Mouse (Mus musculus) urinary bladder, postnatal 36 days (tissue): ENCODE data around the gene Echs1.

Source experiments
- DNase-seq, 2 experiments: peaks; one replicate each; pipeline ENCODE4 v3.0.0; 2022; ENCODE audit warnings: low spot score in 2 of 2, mixed read lengths in 1 of 2

Gene Echs1

DNA sequence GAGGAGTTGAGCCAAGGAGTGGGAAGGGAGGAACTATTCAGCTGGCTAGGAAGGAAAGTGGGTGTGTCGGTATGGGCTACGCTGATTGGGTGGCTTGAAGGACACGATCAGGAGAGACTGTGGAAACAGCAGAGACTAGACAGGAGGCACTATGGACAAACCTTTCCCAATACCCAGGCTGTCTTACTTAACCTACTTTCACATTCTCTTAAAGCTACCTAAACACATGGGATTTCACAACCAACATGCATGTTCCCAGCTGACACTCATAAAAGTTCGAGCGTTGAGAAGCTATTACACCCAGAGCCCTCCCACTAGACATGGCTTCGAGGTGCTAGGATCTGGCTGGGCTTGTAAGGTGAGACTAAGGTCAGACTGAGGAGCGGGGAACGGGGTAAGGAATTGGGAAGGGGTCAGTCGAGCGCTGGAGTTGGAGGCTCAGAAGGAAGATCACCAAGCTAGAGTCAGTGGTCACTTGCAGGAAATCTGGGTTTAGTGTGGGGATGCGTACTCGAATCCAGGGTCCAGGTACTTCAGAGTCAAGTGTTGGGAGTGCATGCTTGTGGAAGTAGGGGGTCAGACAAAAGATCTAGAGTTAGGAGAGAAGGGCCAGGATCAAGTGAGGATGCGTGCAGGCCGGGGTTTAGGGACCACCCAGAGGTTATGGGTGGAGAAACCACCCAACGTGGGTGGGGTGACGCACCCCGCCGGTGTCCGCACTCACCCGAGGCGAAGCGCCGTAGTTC lies 520 bp downstream of the Echs1 start, which contains the start of gene Paox:
TSS of gene Paox (plus strand) at position 217 of the 746 bp plus-strand sequence.
- DNase-seq = peak in 1 of 2 experiments; percentile 62

DNA sequence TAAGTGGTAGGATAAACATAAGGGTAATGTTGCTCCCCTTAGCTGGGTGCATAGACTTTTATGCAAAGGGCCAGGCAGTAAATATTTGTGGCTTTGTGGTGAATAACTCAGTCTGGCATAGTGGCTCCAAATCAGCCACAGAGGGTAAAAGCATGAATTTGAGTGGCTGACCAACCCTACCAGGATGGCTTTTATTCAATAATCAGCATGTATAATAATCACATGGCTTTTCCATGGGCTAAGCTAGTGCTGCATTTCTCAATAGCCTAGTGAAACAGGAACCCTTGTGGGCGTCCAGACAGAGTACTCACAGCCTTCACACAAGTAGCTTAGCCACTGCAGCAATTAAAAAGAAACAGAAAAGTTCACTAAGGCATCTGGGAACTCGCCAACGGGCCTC lies 4.3 kb downstream of the Echs1 start:
- no peak for DNase-seq

DNA sequence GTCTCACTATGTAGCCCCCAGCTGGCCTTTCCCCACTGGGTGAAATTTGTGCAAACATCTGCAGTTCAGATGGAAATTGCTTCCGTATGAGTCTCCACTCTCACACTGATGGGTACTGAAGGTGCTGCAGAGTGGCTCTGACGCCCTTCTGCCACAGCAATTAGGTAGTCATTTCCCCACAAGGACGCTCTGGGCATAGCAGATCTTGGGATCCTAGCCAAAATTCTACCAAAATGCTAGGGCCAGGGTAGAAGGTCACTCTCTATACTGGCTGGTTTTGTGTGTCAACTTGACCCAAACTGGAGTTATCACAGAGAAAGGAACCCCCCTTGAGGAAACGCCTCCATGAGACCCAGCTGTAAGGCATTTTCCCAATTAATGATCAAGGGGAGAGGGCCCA lies 12.3 kb downstream of the Echs1 start:
- no peak for DNase-seq

DNA sequence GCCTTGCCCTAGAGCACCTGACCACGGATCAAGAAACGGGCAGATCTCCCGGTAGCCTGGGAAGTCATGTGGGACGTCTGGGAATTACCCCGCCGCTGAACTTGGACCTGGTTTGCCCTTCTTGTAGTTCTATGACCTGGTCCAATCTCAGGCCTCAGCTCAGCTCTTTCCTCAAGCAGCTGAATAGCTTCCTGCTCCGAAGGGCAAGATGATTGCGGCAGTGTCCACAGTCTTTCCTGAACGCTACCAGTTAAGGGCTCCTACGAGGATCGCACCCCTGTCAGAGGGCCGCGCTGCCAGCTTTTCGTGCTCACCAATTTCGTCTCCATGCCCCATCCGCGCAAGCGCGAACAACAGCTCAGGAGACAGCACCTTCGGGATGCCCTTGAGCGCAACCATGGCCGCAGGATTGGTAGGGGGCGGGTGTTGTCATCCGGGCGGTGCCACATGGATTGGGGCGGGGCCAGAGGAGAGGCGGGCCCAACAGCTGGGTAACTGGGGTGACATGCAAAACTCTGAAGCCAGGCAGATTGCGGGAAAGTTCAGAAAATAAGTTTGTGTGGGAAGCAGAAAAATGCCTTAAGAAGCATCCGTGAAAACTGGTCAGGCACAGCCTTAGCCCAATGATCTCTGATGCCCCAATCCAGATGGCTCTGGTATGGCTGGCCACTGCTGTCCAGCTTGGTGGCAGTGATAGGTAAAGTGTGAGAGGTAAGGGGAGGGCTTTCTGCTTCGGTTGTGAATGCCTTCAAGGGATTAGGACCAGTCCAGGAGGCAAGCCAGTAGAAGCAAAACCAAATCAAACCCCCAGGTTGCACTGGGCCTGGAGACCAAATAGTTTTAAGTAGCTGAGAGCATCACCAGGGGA lies 14.0 kb downstream of the Echs1 start, which contains the start of gene Fuom:
TSS of gene Fuom (minus strand) at position 449 of the 868 bp plus-strand sequence.
- DNase-seq = peak; percentile 82 to 90

DNA sequence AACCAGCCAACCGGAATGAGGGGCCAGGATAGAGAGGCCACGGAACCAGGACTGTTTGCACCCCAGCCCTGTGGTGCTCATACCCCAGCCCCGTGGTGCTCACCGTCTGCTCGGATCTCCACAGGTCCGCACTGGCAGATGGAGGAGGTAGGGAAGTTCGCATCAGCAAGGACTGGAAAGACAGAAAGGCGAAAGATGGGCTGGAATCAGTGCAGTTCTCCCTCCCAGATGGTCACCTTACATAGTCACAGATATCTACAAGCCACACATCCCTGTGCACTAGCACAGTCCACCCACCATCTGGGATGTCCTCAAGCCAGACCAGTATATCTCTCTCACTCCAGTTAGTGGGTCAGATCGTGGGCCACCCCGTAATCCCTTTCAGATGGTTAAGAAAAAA lies 14.8 kb downstream of the Echs1 start:
- DNase-seq = no peak

DNA sequence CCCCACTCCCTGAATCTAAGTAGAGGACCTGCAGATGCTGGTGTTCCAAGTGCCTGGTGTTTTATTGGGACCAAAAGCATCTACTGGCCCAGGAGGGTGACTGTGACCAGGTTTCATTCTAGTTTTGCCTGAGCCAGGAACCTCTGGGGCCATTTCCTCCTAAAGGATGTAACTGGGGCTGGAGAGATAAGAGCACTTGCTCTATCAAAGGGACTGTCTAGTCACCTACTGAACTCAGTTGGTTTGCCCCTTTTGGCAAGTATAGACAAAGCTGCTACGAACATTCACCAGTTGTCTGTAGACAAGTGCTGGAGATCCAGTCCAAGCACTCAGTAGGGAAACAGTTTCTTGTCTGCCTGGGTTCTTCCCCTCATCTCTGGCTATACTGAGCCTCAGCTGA lies 17.8 kb downstream of the Echs1 start:
- DNase-seq = no peak

DNA sequence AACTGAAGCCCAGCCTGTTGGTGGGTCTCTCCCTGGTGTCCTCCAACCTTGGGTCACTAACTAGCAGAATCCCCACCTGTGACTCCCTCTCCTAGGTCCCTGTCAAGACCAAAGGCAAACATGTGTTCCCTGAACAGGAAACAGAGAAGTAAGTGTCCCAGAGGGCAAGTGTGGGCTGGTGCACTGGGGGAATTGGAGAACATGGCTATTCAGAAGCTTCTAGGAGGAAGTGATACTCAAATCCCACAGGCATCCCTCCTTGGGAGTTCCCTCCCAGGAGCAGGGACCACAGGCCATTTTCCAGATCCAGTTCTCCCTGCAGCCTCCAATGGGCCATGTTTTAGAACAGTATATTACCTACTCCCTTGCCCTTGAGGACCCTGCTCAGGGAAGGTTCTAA lies 20.2 kb downstream of the Echs1 start:
- no peak for DNase-seq

DNA sequence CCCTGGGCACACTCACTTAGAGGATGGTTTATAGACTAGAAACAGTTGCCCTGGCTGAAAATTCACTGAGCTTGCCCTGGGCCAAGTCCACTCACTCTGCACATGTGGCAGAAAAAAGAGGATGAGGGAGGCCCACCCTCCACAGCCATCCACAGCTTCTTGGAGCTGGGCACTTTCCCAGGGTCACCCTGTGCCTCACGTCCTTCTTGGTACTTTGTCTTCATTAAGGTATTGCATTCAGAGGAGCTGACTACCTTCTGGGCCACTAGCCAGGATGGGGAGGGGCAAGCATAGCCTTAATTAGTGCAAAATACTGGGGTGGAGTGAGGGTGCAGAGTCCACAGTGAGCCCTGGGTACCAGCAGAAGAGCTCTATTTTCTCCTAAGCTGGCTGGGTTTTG lies 20.7 kb downstream of the Echs1 start:
- no peak for DNase-seq

DNA sequence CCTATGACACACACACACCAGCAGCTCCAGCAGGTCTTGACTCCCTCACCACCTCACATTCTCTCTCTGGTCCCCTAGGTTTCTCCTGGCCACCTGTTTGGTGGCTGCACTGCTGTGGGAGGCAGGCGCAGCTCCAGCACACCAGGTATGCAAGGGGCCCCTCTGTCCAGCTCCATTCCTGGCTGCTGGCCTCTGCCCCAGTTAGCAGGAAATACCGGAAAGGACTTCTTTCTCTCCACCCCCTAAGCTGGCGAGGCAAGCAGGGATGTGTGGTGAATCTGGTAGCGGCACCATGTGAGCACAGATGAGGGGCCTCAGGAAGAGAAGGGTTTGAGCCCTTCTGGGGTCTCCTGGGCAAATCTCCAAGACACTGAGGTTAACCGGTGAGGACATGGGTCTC lies 21.3 kb downstream of the Echs1 start:
- peak; percentile 53 for DNase-seq

DNA sequence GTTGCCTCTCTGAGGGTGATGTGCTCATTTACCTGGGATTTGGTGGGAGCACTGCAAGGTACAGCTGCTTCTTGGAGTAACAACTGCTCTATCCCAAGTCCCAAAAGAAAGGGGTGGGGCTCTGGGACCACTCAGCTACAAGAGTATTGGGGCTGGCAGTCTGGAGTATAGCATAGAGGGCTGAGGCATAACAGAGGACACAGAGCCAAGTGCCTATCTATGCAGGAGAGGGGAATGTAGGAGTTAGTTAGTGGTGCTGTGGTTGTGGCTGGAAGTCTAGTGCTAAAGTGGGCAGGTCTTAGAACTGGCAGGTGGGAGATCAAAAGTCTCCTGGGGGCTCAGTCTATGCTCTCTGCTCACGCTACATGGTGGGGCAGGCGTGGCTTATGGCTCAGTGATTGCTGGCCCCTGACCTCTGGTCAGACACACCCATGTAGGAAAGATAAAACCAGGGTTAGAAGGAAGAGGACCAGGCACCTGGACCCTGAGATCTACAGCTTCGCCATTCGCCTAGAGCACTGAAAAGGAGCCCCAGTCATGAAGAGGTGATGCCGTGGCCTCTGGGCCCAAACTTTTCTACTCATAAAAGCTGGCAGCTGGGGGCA lies 23.2 kb downstream of the Echs1 start, which contains the start of gene Prap1:
TSS of gene Prap1 (plus strand) at position 472 of the 605 bp plus-strand sequence.
- no peak for DNase-seq

DNA sequence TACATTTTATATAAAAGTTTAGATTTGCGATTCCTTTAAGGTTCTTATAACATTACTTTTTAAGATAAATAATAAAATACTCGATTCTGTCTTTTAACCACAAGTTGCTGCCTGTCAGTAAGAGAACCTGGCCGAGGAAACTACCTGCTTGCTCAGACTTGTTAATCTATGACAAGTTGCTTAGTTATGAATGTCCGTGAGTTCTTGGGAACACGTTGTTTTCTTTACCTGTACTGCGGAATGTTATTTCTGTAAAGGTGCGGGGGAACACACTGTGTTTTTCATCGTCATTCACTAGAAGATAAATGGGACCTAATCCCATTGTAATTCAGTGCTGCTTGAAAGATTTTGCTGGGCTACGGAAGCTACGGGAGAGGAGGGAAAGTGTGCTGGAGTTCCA lies 25.7 kb downstream of the Echs1 start:
- DNase-seq = no peak

DNA sequence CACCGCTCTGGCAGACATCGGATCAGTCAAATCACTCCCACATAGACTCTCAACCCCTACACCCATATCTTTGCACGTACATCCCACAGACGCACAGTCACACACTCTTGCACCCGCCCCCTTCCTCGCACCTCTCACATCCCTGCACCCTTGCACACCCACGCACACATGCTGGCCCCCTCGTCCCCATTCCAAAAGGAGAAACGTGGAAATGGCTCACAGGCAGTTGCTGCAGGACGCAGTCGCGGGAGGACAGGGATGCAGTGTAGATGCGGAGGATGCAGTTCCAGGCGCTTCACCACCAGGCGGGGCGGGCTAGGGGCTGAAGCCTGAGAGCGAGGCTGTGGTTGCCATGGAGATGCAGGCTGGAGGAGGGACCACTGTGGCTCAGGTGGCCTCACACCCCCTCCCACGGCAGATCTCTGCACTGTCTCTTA lies 34.0 kb downstream of the Echs1 start, which contains the start of gene Caly:
TSS of gene Caly (minus strand) at position 307 of the 437 bp plus-strand sequence.
- no peak for DNase-seq

DNA sequence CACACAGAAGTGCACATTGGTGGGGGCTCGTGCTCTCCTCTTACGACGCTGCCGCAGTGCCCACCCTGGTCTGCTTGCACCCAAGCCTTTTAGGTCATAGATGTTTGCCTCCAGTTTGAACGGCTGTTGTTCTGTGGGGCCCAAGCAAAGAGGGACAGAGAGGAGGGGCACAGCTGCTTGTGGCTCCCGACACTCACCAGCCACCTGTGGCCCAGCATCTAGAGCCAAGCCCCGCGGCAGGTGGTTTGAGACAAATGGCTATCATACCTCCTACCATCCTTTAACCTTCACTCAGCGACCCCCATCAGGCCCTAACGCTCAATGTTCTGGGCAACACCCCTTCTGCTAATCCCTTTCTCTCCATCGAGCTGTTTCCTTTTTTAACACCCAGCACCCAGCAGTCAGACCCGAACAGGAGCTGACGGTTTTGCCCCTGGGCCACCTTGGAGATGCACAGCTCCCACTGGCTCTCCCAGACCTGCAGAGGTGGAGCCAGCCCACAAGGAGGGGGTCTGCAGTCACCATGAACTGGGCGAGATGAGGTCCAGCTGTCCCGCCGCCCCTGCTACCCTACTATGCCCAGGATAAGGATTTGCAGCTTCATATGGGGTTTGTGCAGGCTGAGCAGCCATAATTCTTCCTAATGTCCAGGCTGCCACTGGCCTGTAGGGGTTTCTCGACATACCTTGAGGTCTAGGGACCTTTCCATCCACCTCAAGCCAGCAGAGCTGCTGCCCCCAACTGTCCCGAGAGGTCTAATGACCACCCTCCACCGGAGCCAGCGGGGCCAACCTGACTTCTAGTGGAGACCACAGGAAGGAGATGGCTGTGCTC lies 34.7 kb downstream of the Echs1 start:
- DNase-seq = no peak

DNA sequence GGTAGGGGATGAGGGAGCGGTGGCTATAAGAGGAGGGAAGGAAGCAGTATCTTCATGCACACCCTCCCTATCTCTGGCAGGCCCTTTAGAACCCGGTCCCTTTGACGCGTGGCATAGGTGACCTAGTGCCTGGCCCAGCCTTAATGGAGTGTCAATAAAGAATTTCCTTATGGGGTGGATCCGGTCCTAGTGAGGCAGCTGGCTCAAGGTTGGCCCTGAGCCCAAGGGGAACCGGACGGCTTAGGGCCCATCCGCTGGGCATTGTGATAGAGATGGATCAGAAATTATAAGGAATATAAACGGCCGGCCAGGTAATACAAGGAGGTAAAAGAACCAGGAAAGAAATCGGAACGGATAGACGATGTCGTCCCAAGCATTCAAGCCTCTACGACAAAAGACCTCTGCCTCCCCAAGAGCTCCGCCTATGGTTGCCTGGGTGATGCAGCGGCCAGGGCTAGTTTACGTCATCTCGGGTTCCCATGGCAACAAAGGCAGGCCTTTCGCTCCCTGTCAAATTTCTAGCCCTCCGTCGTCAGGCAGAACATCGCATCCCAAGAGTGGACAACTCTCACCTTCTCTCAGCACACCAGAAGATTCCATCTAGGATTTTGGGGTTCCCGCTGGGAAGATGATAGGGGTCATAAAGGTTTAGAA lies 35.6 kb downstream of the Echs1 start:
- peak in 1 of 2 experiments; percentile 66 for DNase-seq

DNA sequence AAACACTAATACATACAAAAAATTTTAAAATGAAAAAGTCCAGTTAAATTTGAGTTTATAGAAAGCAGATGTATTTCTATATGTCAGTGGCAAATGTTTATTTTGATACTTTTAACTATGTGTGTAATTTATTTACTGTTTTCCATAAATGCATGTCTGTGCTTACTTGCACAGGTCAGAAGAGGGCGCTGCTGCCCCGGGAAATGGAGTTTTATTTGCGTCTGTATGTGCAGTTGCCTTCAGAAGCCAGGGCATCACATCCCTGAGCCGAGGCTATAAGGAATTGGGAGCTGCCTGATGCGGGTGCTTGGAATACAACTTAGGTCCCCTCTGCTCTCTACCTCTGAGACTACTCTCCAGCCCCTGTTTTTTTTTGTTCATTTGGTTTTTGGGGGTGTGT lies 37.6 kb downstream of the Echs1 start:
- DNase-seq = peak in 1 of 2 experiments; percentile 73

DNA sequence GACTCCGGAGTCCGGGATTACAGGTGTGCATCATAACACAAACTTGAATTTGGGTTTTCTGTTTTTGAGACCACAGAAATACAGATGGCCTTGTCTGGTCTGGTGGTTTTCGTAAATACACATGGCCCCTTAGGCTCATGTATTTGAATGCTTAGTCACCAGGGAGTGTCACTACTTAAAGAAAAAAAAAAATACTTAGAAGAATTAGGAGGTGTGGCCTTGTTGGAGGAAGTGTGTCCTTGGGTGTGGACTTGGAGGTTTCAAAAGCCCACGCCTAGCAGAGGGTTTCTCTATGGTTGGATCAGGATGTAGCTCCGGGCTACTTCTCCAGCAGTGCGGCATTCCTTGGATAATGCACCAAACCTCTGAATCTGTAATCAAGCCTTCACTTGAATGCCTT lies 38.6 kb downstream of the Echs1 start:
- DNase-seq = no peak

DNA sequence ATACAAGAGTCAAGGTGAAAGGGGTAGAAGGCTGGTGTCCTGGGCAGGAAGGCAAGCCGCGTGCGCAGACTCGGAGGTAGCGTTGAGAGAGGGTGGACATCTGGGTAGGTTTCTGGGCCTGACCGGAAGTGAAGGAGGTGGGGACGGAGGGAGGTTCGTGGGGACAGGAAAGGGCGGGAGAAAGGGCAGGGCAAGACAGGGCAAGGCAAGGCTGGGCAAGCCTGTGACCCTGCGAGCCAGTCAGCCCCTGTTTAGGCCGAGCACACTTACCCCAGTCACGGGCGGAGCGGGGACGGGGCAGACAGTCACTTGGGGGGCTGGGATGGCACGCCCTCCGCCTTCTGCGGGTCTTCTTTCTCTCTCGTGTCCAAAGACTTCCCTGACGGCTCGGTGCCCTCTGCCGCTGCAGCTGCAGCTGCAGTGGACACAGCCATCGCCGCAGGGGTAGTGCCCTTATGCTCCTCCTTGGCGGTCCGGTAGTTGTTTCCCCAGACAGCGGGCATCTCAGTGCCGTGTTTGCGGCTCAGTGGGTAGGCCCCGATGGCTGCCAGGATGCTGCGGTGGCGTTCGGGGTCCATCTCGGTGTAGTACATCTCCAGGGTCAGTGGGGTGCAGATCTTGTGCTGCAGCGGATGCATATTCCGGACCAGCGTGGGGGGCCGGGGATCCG lies 46.1 kb downstream of the Echs1 start:
- DNase-seq = peak in 1 of 2 experiments; percentile 28

DNA sequence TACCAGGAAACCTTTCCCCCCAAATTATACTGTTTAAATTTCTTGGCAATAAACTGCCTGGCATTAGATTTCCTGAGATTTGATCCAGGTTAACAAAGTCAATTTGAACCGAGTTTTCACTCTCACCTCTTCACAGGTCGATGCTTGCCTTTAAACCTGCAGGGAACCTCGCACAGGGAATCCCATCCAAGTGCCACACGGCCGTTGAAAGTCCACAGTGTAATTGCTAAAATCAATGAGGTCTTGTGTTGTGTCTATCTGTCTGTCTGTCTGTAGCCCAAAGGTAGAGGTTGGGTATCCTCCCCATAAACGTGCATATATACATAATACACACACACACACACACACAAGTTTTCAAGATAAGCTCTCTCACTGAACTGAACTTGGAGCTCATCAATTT lies 48.9 kb downstream of the Echs1 start:
- no peak for DNase-seq

DNA sequence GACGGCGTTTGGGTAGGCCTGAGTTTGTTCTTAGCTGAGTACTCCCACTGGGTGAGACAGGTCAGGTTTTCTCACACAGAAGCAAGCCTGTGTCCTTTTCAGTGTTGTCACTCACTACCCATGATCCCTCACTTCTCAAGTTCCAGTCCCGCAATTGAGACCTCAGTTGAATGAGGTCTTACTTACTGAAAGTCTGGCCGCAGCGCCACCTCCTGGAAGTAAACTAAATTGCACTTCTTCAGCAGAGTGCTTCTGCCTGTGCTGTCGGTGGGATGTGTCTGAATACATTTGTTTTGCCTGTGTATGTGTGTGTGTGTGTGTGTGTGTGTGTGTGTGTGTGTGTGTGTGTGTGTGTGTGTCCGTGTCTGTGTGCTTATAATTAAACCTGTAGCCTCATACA lies 53.2 kb downstream of the Echs1 start:
- DNase-seq = peak; percentile 59 to 60

DNA sequence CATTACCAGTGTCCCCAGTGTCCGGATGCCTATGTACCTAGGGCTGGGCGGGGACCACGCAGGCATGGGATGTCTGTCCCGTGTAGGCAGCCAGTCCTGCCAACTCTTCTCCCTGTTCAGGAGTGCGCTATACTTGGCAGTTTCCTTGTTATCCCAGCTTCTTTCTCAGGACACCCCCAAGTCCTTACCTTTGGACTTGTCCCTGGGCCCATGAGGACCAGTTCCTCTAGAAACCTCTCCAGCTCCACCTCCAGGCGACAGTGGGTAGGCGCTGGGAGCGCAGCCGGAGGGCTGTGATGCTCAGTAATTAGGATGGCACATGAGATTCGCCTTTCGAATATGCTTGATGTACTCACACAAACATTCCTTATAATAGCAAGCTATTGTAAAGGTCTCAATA lies 54.0 kb downstream of the Echs1 start:
- peak in 1 of 2 experiments; percentile 25 for DNase-seq
